Mouse (Mus musculus) neutrophil, adult 5-6 weeks (primary cell): ENCODE data around the gene Sox5. TPM values are rescaled to one million over a fixed set of nuclear protein-coding genes. Genes with fewer than 3 reads are reported as not detected.

Experiments
- ATAC-seq: fragments of 151-379, 151-347 bp; 2 replicates; pipeline ENCODE4 v1.8.0; 2017; ENCODE audit warnings: mild to moderate bottlenecking, moderate TSS enrichment; ENCODE audit not compliant: insufficient number of reproducible peaks, poor library complexity, low FRiP score, severe bottlenecking; ENCODE audit errors: extremely low read depth
- total RNA-seq: library from RNA; stranded (forward); fragments of 200-1000 nt; gene quantifications from 2 replicates; pipeline ENCODE4 v1.2.3, GENCODE M21; 2017

The Sox5 gene
- total RNA-seq, 1 experiment from 2014 or later: 0.70 TPM

DNA sequence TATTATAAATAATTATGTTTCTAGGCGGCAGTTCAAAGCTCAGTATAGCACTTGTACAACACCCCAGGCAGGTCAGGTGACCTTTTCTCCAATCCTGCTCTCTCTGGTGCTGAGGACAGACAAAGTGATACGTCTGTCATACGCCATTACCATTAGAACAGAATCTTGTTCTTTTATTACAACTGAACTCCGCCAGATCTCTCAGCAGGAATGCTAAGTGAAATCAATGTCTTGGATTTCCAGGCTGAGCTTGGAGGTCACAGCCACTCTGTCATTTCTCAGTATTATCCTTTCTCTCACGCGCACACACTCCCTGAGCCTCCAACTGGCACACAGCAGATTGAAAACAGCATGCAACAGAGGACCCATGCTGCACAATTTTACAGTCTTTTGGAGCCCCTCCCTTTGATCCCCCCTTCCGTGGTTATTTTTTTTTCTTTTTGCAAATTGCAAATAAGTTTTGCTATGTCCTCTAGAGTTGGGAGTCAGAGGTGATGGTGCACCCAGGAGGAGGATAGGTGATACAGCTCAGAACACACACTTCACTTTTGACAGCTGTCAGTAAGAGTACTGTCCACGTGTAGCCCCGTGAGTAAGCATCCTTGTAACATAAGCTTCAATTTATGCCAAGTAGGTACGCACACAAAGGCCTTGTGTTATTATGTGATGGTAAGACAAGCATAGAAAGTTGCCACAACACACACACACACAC is 877.6 kb downstream of the Sox5 start:
- no peak for ATAC-seq

DNA sequence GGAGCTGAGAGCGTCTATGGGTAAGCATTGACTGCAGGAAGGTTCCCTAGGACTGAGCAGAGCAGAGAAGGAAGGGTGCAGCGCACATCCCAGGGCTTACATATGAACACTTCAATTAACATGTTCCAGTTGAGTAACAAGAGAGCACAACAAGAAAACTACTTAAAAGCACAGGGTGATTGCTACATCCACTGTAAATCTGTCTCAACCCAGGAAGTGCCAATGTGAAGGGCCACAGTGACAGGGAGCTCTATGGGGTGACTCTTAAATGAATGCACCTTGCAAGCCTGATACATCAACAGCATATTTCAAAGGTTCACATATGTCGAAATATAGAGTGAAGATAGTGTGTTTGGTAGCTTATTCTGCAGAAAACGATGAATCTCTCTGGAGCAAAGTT is 880.9 kb downstream of the Sox5 start:
- 0 out of 2 replicates have a peak, but pooled peaks have one; percentile 6 for ATAC-seq

DNA sequence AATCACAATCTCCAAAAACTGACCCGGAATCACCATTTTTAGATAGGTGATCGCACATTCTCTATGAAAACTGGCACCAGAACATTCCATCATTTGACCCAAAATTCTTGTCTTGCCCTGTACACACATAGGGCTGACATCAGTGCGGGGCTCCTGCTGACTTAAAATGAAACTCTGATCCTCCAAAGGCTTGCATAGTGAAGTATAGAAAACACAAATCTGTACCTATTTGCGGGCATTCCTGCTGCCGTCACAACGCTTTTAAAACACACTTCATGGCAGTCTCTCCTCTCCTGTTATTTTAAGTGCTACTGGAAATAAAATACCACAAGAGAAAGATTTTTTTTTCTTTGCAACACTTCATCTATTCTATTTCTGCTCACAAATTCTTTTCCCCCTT is 886.7 kb downstream of the Sox5 start:
- ATAC-seq: no peak

DNA sequence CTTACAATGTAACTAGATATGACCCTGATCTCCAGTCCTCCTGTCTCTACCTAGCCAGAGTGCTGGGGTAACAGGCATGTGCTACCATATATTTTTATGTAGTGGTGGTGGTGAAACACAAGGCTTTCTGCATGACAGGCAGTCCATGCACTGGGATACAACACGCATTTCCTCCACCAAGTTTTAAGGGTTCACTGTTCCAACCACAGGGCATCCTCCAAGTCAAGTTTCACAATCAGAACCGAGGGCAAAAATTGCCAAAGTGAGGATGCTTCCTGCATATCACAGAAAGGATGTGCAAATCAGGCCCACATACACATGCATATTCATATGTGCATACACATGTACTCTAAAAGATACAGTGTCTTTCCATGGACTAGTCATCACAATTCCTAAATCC is 888.9 kb downstream of the Sox5 start:
- no peak for ATAC-seq

DNA sequence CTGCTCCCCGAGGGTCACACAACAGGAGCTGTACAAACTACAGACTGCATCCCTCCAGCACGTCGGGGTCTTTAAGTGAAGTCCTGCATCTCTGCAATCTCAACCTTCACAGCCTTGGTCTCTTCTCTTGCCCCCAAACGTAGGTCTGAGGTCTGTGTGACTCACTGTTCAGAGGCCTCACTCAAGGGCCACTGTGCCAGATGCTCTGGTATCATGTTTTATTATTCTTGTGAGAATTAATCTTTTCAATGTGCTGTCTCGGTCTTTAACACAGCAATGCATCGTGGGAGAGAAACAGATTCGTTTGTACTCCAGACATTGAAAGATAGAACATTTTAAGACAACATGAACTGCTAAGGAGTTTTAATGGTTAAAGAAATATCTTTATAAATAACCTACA is 893.2 kb downstream of the Sox5 start:
- no peak for ATAC-seq

DNA sequence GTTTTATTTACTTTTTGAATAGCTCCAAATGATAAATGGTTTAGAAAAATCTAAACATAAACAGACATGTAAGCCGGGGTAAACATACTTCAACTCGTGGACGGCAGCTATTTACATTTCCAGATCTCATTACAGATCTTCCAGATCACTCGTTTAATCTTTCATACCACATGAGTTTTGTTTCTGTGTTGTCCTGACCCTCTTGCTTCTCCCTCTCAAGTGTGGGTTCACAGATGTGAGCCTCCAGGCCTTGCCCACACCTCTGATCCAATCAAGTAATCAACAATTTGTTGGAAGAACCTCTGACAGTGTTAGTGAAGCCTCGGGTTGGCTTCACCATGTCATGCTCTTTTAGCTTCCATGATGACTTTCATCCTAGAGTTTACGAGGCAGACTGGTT is 903.3 kb downstream of the Sox5 start:
- ATAC-seq: no peak

DNA sequence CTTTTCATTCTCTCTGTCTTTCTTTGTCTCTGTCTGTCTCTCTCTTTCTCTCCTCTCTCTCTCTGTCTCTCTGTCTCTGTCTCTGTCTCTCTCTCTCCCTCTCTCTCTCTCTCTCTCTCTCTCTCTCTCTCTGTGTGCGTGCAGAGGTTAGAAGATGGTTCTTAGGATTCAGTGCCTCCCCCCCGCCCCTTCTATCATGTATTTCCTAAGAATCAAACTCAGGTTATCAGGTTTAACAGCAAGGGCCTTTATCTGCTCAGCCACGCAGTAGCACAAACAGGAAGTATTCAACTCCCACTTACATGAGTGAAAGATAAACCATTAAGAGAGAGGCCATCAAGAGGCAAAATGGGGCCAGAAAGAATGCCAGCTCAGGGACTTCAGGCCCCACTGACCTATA is 913.0 kb downstream of the Sox5 start:
- ATAC-seq: no peak

DNA sequence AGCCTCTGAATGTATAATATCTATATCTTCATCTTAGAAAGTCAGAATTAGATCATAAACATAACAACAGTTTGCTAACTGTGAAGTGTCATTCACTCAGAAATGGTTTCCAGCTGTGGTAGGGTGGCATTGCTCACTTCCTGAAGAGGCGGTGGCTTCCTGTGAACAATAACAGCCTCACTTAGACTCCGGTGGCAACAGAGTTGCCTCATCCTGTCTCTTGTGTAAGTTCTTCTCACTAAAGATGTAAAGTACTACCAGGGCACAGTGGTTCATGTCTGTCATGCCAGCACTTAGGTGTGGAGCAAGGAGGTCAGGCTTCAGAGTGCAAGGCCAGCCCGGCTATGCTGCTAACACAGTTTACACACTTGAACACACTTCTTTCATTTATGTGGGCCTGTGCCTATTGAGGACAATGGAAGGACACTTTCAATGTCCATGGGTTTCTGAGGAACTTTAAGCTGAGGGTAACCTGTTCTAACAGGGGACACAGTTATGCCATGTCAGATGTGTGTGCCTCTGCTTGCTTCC is 913.6 kb downstream of the Sox5 start:
- ATAC-seq: peak; percentile 96

DNA sequence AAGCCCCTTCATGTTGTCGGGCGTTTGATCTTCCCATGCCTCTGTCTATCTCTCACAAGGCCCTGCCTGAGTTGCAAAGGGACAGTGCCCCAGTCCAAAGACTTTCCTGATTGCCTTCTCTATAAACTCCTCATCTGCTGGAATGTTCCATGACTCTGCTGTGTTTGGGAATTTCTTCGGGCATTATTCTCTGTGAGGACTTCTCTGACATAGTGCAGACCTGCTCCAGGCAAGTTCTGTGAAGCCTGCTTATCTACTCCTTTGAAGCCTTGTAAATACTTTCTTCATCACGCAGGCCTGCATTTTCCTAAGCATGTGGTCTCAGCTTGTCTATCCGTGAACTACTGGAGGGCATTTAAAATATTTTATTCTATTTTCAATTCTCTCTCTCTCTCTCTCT is 914.7 kb downstream of the Sox5 start:
- no peak for ATAC-seq

DNA sequence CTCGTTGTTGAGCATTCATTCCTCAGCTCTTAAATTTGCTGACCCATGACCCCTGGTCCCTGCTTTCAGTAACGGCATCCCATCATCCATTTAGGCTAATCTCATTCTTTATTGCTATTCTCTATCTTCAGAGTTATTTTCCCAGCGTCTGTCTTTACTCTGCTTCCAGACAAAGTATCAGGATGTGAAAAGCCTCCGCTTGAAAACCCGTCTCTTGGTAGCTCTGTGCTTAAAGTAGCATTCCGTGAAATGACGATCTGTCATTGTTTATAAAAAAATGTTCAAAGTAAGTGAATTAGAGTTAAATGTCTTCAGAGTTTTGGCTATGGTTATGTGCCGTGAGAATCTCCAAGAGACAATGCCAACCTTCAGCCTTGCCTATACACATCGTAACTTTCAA is 915.2 kb downstream of the Sox5 start:
- no peak for ATAC-seq

DNA sequence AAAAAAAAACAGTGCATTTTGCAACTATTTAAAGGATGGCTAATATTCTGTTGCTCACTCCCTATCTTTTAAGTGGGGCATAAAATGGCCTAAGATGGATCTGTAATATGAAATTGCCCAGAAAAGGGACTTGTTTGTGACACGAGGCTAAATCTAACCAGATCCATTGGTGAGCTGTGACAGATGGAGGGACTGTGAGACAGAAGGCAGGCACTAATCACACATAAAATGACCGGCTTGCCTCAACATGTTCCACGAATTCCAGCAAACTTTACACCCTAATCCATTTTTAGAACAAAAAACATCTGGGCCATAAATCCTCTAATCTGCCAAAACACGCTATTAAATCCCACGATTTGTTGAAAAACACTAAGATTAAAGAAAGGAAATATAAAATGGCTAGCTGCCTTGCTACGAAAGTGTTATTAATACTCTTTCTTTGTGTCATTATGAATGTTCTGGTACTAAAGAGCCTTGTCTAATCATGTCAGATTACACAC is 919.1 kb downstream of the Sox5 start:
- ATAC-seq: no peak

DNA sequence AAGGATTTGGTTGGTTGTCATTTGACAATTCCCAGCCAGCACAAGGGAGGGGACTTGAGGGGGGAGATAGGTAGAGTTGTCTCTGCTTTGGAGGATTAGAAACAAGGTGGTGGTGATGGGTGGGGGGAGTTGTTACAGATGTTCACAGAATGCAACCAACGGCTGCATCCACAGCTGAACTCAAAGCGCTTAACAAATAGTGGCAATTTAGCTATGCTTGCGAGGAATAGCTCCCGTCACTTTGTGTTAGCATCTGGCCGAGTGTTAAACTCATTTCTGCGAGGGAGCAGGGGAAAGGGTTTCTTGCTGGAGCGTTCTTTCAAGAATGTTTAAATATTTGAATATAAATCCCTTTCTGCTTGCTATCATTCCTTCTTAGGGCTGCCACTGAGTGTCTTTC is 921.7 kb downstream of the Sox5 start:
- ATAC-seq: no peak

DNA sequence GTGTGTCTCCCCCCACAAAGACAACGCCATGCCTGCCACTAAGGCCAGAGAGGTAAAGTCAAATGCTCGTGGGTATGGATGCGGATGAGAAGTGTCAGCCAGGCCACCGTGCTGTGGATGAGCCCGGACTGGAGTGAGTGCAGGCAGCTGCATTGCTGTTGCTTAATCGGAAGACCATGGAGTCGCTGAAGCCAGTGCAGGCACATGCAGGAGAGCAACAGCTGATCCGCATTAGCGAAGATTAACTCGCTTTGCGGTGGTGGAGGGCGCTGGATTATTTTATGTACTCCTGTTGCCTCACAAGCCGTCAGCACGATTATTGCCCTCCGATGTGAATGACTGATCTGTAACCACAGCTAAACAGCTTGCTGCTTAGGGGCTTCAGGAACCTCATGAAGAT is 922.2 kb downstream of the Sox5 start:
- no peak for ATAC-seq

DNA sequence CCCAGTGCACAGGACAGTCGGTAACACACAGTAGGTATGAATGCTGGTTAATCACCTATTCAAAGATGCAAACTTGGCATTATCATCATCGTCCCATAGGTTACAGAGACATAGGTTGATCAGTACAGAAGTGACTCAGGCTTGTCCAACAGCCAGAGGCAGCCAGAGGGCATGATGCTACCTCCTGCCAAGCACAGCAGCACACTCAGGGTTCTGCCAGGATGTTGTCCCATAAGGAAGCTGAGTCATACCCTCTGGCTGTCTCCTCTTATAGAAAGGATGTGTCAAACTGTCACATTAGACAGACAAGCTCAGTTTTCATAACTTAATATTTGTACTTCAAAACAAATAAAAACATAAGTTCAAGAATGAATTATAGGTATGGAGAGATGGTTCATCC is 923.2 kb downstream of the Sox5 start:
- ATAC-seq: no peak

DNA sequence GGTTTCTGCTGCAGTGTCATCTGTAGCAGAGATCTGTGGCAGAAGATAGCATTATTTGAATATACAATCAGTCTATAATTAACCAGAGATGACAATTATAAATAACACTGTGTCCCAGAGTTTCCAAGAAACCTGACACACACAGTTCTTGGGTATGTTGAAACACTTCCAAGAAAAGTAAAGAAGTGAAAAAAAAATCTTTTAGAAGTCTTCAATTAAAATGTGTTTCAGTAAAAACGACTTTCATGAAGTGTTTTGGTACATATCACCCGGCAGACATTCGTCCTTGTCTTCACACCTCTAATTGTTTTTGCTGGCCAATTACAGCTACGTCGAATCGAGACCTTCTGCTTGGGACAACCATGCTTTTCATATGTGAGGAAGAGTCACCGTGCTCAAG is 924.4 kb downstream of the Sox5 start:
- ATAC-seq: no peak

DNA sequence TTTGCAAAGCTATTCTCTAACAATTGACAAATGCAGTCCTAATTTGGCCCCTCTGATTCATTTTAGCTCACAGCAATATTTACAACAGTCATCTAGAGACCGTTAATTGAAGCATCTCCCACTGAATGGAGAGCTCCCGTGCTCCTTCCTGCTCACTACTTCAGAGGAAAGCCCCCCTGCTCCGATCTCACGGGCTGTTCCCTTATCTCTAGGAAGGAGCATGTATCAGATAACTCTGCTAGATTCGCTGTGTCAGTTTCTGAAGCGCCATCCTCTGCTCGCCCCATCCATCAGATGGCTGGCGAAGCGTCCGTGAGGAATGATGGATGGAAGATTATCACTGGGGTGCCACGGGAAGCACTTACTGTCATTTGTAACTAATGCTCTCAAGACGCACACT is 926.4 kb downstream of the Sox5 start:
- ATAC-seq: no peak

DNA sequence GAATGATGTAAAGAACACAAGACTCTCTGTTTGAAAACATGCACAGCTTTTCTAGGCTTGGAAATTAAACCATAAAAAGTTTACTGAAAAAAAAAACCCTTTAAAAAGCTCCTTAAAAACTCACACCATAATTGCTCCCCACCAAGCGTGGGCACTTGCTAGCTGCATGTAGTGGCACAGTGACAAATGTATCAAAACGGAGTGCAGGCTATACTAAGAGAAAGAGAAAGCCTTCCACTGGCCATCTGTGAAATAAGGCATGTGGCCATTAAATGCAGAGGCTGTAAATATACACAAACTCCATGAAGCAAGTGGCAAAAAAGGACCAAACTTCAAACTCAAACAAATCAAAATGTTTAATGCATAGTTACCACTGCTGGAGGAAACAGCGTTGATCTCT is 927.7 kb downstream of the Sox5 start:
- no peak for ATAC-seq

DNA sequence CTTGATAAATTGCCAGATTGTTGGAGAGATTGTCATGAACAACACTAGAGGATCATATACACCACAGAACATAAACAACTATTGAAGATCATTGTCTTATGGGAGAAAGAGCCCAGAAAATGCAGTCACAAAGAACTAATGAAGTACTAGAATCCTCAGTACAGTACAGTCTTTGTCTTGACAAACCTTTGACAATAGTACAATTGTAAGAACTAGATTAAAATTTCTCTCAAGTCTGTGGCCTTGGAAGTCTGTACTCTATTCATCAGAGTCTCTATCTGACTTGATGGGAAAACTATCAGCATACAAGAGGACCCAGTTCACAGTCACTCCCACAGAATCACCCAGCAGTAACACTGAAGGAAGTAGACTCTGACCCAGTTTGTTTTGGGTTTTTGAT is 936.0 kb downstream of the Sox5 start:
- no peak for ATAC-seq

DNA sequence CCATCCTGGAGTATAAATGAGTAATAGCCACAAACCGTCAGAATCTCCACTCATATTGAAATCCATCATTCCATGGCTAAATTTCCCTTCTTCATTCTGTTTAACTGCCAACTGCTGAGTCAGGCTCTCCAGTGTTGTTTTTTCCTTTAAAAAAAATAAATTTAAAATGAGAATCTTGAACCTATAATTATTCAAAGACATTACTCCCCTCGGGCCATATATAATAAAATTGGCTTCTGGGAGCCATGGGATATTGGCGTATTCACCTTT is 937.1 kb downstream of the Sox5 start:
- ATAC-seq: no peak

DNA sequence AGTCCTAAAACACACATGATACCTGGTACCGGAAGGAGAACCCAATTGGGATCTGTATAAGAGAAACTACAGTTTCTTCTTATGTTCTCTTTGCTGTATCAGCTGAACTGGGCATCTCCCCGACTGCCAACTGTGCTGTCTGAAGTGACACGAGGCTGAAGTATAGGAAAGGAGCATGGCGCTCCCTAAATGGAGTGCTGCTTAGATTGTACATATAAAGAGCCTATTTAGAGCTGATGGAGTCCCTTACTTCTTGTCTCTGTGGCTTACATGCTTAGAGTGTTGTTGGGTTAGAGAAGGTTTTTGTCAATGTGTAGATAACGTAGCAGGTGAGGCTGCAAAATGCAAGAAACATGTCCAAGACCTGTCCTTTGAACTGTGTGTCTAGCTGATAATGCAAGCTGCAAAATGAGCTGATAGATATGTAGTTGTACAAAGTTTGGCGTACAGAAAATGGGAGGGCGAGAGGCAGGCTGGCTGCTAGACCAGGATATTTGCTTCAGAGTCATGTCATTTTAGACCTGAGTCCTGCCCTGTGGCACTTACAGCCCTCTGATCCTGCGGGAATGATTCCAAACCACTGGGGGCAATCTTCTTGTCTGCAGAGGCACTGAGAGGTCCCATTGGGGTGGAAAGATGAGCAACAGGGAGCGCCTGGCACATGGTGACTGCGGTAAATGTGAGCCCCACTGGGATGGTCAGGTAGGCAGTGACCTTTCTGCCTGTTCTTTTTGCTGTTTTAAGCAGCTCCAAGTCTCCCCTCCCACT is 937.7 kb downstream of the Sox5 start:
- no peak for ATAC-seq

DNA sequence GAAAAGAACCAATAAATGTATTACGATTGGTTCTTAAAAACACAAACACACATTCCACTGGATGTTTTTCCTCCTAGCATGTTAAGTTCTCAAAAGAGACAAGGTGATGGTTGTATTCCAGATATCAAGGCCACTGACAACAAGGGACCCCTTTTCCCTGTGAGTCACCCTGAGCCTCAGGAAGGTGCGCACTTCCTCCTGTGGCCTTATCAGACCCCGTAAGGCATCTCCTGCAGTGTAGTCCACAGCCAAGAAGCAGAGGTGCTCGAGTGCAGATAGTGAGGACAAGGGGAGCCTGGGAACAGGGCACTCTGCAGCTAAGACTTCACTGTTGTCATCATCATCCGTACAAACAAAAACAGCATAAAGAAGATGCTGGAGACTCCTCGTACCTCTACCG is 939.8 kb downstream of the Sox5 start:
- no peak for ATAC-seq
